Mouse (Mus musculus): ENCODE data around the gene Olfr971. TPM values are rescaled to one million over a fixed set of nuclear protein-coding genes. Genes with fewer than 3 reads are reported as not detected.
"Not testable (repeated sequence)": the region's sequence is repeated elsewhere in the genome, so short reads cannot be mapped to it uniquely, and the experiment has no call there.

Gene Olfr971
- not detected for total RNA-seq (2021)

GRCm38 (mm10) chr9:39836576-39836975 lies at the start of gene Olfr971:
Olfr971 (plus strand) TSS chr9:39836876.
- DNase-seq (ENCODE audit: extremely low spot score in 1 of 2, low spot score in 2 of 2); intact Hi-C loops (cut with DNase I): not testable (repeated sequence)

- intact Hi-C loops (cut with DNase I): no loop called here
- no peak for DNase-seq (ENCODE audit: extremely low spot score in 1 of 2, low spot score in 2 of 2)
Measured at GRCm38 (mm10) chr9:39790558-39790957, 46.1 kb upstream of the Olfr971 start, which contains the start of gene Olfr969. Olfr969 (plus strand) TSS chr9:39790945.

- intact Hi-C loops (cut with DNase I): no loop called here
Measured at GRCm38 (mm10) chr9:39808560-39808959, 28.1 kb upstream of the Olfr971 start, which contains the start of gene Olfr970. Olfr970 (plus strand) TSS chr9:39808860.

GRCm38 (mm10) chr9:39866122-39866521 lies 29.4 kb downstream of the Olfr971 start, which contains the start of gene Olfr972:
Olfr972 (plus strand) TSS chr9:39866422.
- intact Hi-C loops (cut with DNase I): no loop called here
- no peak for DNase-seq (ENCODE audit: extremely low spot score in 1 of 2, low spot score in 2 of 2)

More at GRCm38 (mm10) chr9:39808560-39808959, 28.1 kb upstream of the Olfr971 start, which contains the start of gene Olfr970:
- no peak for DNase-seq (ENCODE audit: extremely low spot score in 1 of 2, low spot score in 2 of 2)

GRCm38 (mm10) chr9:39871986-39872385 lies 35.3 kb downstream of the Olfr971 start:
- DNase-seq (ENCODE audit: extremely low spot score in 1 of 2, low spot score in 2 of 2); intact Hi-C loops (cut with DNase I): not testable (repeated sequence)

- DNase-seq (ENCODE audit: extremely low spot score in 1 of 2, low spot score in 2 of 2); intact Hi-C loops (cut with DNase I): not testable (repeated sequence)
Measured at GRCm38 (mm10) chr9:39877541-39878396, 41.1 kb downstream of the Olfr971 start.

Other genes with a start within 250 kb of the Olfr971 start
- gene AW551984, start 232.5 kb upstream of the Olfr971 start, total RNA-seq (2021): 10 to 100 TPM; 21.0 to 26.1 TPM
- gene Olfr148, start 226.2 kb upstream of the Olfr971 start, total RNA-seq (2021): not detected
- not detected for gene Olfr960, start 215.5 kb upstream of the Olfr971 start, total RNA-seq (2021)
- gene Olfr961, start 191.8 kb upstream of the Olfr971 start, total RNA-seq (2021): not detected
- not detected for gene Olfr963, start 169.7 kb upstream of the Olfr971 start, total RNA-seq (2021)
- not detected for gene Olfr149, start 129.8 kb upstream of the Olfr971 start, total RNA-seq (2021)
- gene Olfr965, start 125.5 kb upstream of the Olfr971 start, total RNA-seq (2021): not detected
- not detected for gene Olfr150, start 105.9 kb upstream of the Olfr971 start, total RNA-seq (2021)
- not detected for gene Olfr967, start 90.6 kb upstream of the Olfr971 start, total RNA-seq (2021)
- gene Olfr968, start 53.6 kb upstream of the Olfr971 start, total RNA-seq (2021): not detected
- gene Olfr969, start 45.9 kb upstream of the Olfr971 start, total RNA-seq (2021): not detected
- gene Olfr970, start 28.0 kb upstream of the Olfr971 start, total RNA-seq (2021): not detected
- not detected for gene Olfr972, start 29.5 kb downstream of the Olfr971 start, total RNA-seq (2021)
- not detected for gene Olfr229, start 70.5 kb downstream of the Olfr971 start, total RNA-seq (2021)
- gene Olfr974, start 100.6 kb downstream of the Olfr971 start, total RNA-seq (2021): not detected
- not detected for gene Olfr975, start 115.2 kb downstream of the Olfr971 start, total RNA-seq (2021)
- not detected for gene Olfr976, start 124.3 kb downstream of the Olfr971 start, total RNA-seq (2021)
- gene Olfr978, start 155.2 kb downstream of the Olfr971 start, total RNA-seq (2021): not detected
- gene Olfr979, start 166.6 kb downstream of the Olfr971 start, total RNA-seq (2021): not detected
- not detected for gene Olfr980, start 172.7 kb downstream of the Olfr971 start, total RNA-seq (2021)
- gene Olfr981, start 184.6 kb downstream of the Olfr971 start, total RNA-seq (2021): not detected
- not detected for gene Olfr982, start 237.0 kb downstream of the Olfr971 start, total RNA-seq (2021)